Mouse (Mus musculus): ENCODE data around the gene Csrp2.

The Csrp2 gene

DNA sequence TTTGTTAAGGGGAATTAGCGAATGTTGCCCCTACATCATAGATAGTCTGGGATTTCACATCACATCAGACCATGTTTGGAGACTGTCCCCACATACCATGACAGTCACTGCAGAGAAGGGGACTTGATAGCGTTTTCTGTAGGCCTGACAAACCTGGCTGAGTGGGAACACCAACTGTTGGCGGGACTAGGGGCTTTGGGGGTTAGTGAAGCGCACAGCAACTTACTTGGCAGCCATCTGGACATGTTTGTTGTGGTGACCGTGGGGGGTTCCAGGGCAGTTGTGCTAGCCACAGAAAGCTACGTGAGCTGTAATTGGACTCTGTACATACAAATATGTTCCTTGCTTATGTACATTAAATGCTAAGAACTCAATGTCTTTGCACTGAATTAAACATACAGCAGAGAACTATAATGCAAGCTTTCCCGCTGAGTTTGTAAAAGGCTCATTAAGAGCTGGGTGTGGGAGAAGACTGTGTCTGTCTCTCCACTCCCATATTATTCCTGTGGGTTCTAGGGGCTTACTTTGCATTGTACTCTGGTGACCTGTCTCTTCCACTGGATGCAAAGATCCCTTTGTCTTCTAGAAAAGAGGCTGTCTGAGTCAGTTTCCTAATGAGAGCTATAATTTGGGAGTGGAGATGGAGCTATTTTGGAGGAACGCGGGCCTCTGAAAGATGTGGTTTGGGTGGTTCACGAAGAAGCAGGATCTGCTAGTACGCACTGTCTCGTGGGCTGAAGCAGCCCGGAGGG, 11.7 kb downstream of the Csrp2 start:
- DNase-seq (ENCODE audit: low read depth, low spot score) = peak; percentile 74

- DNase-seq (ENCODE audit: low read depth, low spot score) = peak; percentile 93
These were observed 12.4 kb downstream of the Csrp2 start for GRCm38 (mm10) chr10:110931913-110932560.

DNA sequence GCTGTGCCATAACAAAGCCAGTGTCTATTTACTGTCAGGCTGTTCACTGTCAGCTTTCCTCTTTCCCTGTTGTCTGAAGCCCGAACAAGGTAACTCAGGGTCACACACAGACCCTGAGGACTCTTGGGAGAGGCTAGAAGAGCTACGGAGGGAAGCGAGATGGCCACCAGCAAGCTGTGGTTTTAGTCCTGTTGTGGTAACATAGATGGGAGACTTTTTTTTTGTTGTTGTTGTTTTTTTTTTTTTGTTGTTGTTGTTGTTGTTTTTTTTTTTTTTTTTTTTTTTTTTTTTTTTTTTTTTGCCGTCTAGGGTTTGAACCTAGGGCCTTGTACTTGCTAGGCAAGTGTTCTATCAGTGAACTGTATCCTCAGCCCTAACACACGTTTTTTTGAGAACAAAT, 14.0 kb downstream of the Csrp2 start:
- no peak for DNase-seq (ENCODE audit: low read depth, low spot score)

- DNase-seq (ENCODE audit: low read depth, low spot score) = no peak
These were observed 15.5 kb downstream of the Csrp2 start for GRCm38 (mm10) chr10:110935081-110935480.

- DNase-seq (ENCODE audit: low read depth, low spot score) = no peak
These were observed 16.1 kb downstream of the Csrp2 start for GRCm38 (mm10) chr10:110935669-110936068.

- DNase-seq (ENCODE audit: low read depth, low spot score) = no peak
These were observed 18.8 kb downstream of the Csrp2 start for GRCm38 (mm10) chr10:110938361-110938760.

DNA sequence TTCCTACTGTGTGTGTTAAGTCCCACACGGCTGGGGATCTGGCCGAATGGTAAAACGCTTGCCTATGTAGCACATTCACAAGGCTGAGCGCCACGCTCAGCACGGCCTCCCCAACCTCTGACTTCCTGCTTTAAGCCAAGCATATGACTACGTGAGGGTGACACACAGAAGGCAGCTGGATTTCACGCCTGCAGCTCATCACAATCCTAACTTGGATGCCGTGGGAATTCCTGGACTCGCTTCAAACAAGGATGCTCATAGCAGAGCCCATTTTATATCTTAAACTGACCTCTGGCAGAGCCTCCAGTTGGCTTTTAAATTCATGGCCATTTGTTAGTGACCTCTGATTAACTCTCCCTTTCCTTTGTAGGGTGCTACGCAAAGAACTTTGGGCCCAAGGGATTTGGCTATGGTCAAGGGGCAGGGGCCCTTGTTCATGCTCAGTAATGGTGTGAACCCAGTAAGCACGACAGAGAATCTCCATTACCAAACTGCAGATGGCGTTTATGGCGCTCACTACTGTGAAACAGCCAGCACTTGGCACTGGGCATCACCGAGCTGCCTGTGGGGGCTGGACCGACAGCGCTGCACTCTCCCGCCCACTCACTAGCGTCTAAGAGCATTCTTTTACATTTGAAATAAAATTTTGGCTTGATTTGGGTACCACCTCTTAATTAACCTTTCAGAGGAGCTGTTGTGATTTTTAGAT, 19.4 kb downstream of the Csrp2 start:
- DNase-seq (ENCODE audit: low read depth, low spot score) = no peak

DNA sequence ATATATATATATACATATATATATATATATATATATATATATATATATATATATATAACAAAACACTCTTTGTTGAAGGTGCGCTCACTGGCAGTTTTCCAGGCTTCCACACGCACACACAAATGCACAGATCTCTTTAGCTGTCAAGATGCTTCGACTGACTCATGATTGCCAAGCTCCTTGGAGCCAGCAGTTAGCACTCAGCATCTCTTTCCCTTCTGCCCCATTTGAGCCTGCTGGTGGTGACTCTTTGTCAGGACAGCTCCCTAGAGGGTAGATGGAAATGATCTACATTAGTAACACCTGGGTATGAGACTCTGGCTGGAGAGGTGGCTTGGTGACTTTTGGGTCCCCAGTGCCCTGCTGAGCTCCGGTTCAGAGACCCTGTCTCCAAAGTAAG, 20.1 kb downstream of the Csrp2 start:
- no peak for DNase-seq (ENCODE audit: low read depth, low spot score)

GRCm38 (mm10) chr10:110940740-110941398, 21.3 kb downstream of the Csrp2 start:
- DNase-seq (ENCODE audit: low read depth, low spot score) = peak; percentile 47

DNA sequence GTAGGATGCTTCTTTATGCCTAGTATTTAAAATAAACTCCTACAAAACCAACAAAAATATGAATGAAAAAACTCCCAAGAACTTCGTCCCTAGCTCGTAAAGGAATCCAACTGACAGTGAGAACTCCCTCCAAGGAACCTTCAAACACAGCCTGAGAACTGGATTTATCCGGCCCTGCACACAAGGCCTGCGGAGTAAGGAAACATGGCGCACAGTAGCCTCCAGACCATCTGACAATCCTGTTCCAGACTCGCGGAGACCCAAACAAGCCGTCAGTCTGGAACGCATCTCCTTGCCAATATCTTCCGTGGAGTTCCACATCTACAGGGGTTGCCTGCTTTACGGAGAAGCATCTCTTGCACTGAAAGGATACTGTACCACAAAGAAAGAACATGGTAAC, 22.4 kb downstream of the Csrp2 start:
- peak; percentile 43 for DNase-seq (ENCODE audit: low read depth, low spot score)

DNA sequence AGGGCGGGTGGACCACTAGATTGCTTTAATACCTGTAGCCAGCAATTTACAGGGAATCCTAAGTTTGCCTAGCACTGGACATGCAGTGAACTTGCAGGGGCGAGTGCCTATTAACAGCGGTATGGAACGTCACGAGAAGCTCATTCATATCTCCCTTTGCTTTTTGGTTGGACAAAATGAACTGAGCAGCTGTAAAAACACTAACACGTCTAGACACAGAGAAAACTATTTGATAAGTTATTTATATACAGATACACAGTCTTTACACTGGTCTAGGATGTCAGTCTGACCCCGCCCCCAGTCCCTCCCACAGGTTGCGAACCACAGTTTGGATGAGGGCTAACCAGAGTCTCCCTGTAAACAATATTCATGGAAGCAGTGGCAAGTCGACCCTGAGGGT, 23.2 kb downstream of the Csrp2 start:
- no peak for DNase-seq (ENCODE audit: low read depth, low spot score)

DNA sequence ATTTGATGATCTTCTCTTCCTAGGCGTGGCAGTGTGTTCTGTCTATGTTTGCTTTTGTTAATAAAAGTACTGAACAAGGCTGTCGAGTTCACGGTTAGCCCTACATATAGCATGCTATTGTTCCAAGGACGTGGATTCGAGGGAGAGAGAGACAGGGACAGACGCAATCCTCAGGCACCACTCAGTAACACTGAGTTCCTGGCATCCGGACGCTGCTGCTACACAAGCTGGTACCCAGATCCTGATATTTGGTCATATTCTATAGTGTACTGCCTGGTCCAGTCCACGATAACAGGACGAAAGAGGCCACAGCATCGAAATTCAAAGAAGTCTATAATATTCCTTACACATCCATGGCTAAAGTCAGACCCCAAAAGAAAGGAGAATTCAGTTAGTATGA, 24.6 kb downstream of the Csrp2 start:
- no peak for DNase-seq (ENCODE audit: low read depth, low spot score)

DNA sequence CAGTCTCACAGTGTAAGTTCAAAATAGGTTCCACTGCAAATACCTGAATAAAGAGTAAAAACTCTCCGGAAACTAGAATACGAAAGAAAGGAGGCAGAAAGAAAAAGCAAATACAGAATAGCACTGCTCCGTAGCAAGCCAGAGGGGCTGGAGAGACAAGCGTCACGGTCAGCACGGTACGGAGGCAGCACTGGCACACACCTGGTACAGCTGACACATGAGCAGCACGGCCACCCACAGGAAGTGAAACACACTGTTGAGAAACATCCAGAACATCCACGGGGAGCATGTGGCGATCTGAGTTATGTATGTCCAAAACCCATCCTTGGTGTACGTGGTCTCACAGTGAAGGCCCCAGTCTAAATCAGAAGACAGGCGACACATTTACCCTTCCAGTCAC, 26.4 kb downstream of the Csrp2 start:
- no peak for DNase-seq (ENCODE audit: low read depth, low spot score)

DNA sequence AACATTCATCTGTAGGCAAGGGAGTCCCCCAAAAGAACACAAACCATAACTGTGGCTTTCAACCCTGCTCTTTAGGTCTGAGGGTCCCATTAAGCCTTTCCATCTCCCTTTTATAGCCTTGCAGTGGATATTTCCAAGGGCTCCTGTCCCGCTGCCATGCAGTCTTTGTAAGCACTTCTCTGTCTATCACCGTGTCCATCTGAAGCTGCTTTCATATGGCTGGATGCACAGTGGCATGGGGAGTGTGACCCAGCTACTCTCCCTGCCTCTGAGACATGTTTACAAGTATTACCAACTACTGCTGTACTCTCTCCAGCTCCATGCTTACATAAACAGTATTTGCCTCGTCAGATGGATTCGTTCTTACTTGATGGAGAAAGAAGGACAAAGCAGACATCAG, 28.0 kb downstream of the Csrp2 start:
- no peak for DNase-seq (ENCODE audit: low read depth, low spot score)

DNA sequence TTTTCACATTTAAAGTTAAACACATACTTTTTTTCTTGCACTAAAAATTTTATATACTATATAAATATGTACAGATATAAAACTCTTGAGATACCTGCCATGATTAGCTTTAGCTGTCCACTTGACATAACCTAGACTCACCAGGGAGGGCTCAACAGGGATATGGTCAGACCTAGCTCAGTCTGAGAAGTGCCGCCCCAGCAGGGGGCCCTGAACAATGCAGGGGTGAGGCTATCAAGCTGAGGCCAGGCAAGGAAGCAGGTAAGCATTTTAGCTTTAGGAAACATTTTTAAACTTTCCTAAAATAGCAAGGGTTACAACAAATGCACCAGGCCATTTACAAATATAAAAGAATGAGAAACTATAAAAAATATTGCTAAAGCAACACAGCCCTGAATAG, 31.5 kb downstream of the Csrp2 start:
- DNase-seq (ENCODE audit: low read depth, low spot score) = peak; percentile 48

GRCm38 (mm10) chr10:110951748-110952147, 32.2 kb downstream of the Csrp2 start:
- no peak for DNase-seq (ENCODE audit: low read depth, low spot score)

- DNase-seq (ENCODE audit: low read depth, low spot score) = no peak
These were observed 32.7 kb downstream of the Csrp2 start for GRCm38 (mm10) chr10:110952271-110952670.

DNA sequence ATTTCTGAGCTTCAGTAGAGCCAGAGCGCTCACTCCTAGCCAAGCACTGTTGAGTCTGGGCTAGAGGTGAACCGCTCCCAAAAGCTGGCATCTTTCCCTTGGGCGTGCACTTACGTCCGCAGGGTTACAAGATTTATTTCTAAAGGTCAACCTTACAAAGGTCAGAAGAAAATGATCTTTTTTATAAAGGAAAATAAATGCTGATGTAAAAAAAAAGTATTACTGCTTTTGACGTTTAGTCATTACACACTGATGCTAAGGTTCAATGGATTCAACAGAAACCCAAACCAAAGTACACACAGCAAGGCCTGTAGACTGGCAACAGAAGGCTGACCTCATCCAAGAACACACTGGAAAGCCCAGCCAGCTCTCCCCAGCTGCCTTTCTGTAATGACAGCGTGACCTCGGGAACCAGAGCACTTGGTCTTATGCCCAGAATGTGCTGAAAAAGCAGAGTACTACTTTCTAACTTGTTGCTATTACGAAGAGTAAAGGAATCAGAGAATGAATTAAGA, 33.4 kb downstream of the Csrp2 start:
- DNase-seq (ENCODE audit: low read depth, low spot score) = no peak

DNA sequence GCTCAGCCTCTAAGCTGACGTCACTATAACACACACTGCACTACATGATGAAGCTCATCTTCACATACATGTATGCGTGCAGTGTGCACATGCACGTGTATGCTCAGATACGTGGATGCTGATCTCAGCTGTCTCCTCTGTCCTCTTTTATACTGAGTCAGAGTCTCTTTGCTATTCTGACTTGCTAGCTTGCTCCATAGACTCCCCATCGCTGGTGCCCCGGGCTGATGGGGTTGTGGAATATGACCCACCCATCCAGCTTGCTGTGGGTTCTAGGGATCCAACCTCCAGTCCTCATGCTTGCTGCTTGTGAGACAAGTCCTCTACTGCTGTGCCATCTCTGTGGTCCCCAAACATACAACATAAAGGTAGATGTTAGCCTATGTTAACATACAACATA, 39.3 kb downstream of the Csrp2 start:
- no peak for DNase-seq (ENCODE audit: low read depth, low spot score)

DNA sequence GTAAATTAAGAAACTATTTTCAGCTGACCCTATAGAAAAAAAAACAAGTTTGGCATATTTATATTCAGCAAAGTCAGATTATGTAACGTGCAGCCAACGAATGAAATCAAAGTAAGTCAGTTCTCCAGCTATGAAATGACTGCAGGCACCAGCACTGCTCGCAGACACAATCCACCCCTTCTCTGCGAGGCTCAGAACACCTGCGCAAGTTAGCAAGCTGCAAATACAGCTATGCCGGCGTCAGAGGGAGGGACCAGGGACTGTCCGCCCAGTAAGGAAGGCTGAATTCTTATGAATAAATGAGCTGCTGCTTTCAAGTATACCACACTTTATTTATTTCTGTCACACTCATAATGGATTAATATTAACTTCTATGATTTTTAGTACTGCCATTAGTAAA, 40.2 kb downstream of the Csrp2 start:
- no peak for DNase-seq (ENCODE audit: low read depth, low spot score)

GRCm38 (mm10) chr10:110960841-110961240, 41.3 kb downstream of the Csrp2 start:
- DNase-seq (ENCODE audit: low read depth, low spot score) = no peak

DNA sequence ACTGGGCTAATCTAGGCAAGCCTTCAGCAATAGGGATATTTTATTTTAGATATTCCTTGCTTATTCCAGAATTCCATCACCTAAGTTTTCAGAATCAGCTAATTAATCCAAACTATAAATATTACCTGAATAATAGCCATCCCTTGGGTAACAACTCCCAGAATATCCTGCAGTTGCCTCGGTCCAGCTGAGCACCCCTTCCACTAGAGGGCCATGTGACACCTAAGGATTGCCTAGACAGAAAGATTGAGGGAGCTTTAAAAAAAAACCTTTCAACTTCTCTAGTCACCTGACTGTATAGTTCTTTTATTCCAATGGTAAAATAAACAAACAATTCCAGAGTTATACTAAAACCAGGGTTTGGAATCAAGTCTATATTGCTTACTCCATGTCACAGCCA, 42.6 kb downstream of the Csrp2 start:
- DNase-seq (ENCODE audit: low read depth, low spot score) = peak; percentile 26

All from ES-CJ7 (cell line).